Mouse (Mus musculus) olfactory bulb, adult 2 months (tissue): Measurements from ENCODE around the gene Klf13.

Source experiments
- CTCF ChIP-seq: fragments of 200-500 bp; IDR thresholded peaks from 2 replicates; pipeline ENCODE4 v1.5.1; 2012; ENCODE audit warnings: low read depth, mild to moderate bottlenecking, low read length, moderate library complexity; ENCODE audit not compliant: insufficient read depth
- POLR2A ChIP-seq: fragments of 200-500 bp; IDR thresholded peaks from 2 replicates; pipeline ENCODE4 v1.6.1; 2012; ENCODE audit warnings: mild to moderate bottlenecking, low read depth, low read length, moderate library complexity; ENCODE audit not compliant: insufficient read depth

- TF ChIP-seq CTCF: peak; percentile 44; the same call in 1 of the 2 replicates
- no peak for TF ChIP-seq POLR2A
Measured at GRCm38 (mm10) chr7:63855283-63855682, 83.4 kb downstream of the Klf13 start.
